Mouse (Mus musculus) cerebellum, adult 9-11 months (tissue): Measurements from ENCODE around the gene Mgat2.

Experiments used
- DNase-seq: peaks from one replicate; pipeline ENCODE4 v3.0.0; 2022

Gene Mgat2

DNA sequence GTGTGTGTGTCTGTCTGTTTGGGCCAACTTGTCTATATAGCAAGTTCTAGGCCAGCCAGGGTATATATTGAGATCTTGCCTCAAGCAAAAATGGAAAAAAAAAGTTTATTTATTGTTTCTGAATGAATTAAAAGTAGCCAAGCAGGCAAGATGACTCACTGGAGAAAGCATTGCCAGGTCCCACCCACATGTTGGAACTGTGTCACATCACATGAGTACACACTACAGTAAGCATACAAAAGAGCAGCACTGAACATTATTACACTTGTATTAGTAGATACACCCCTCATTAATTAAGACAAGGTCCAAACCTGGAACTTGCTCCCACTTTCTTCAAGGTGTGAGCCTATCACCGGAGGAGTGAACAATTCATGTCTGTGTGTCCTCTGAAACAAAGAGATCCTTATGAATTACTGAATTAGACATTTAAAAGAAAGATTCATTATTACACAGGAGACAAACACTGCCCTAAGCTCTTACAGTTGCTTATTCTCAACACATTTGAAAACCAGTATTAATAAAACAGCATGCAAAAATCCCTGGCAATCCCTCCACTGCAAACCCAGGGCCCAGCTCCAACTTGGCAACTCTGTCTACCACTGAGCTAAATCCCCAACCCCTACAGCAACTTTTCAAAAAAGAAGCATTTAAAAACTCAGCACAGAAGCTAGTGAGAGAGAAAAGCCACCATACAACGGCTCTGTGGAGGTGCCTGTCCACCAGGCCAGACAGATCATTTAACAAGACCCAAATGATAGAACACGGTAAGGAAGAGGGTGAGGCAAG, 31.2 kb downstream of the Mgat2 start:
- DNase-seq: no peak

DNA sequence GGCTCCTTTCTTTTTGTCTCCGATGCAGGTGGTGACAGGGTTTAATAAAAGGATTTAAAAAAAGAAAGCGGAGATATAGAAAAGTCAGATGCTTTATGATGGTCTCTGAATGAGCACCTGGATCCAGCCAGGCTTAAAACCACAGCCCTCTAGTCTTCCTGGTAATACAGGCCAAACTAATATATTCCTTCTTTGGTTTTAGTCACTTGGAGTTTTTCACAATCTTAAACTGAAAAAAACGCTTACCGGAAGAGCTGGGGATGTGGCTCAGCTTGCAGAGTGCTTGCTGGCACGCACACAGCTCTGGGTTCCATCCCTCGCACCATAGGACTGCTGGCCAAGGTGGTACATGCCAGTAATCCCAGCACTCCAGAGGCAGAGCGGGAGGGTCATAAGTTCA, 32.6 kb downstream of the Mgat2 start:
- DNase-seq: no peak

DNA sequence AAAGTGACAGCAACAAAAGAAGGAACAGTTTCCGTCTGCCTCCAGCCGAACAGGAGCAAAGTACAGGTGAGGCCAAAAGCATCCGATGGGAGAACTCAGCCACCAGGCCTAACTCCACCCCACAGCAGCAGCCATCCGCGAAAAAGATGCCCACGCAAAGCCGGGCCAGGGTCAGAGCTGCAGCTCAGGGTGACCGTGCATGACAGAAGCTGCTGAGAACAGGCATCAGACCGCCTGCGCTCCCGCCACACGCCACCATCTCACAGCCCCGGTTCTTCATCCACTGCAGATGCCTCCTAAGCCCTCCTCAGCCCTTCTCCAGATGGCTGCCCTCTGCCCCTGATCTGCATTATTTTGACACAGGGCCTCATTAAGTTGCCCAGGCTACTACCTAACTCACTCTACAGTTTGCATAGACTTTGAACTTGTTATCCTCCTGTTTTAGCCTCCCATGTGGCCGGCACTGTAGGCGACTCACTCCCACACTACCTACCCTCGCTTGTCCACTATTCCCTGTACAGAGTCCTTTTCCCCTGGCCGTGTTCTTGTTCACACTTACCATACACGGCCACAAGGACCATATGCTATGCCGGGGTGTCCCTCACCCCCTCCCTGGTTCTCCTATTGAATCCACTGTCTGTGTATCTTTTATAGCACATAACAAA, 36.8 kb downstream of the Mgat2 start:
- DNase-seq: no peak

DNA sequence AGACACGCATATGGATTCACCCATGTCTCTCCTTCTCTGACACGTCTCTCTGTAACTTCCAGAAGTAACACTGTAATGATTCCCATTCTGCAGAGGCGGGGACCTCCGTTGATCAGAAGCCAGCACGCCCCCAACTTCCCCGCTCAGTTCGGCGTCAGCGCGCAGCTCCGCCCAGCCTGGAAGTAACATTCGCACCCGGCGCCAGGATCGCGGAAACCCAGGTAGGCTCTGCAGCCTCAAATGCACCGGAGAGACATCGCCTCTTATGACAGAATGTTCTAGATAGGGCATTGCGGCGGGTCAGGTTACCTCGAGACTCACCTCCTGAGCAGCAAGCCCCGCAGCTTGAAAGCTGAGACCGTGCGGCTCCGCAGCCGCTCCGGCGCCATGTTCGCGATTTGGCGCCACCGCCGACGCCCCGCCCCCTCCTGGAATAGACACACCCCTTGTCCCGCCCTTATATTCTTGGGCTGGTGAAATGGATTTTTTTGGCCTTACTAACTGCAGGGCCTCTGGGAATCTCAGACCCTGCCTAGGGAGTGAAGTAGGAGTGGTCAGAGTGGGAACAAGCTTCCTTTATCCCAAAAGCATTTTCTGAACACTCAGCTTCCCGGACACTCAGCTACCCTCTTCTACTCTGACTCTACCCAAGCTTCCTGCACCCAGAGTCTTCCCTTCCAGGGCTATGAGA, 44.0 kb downstream of the Mgat2 start, which contains the start of gene Pole2:
Gene Pole2, minus strand, starts transcription at position 420 of the 691 bp plus-strand sequence.
- DNase-seq: peak; percentile 79

DNA sequence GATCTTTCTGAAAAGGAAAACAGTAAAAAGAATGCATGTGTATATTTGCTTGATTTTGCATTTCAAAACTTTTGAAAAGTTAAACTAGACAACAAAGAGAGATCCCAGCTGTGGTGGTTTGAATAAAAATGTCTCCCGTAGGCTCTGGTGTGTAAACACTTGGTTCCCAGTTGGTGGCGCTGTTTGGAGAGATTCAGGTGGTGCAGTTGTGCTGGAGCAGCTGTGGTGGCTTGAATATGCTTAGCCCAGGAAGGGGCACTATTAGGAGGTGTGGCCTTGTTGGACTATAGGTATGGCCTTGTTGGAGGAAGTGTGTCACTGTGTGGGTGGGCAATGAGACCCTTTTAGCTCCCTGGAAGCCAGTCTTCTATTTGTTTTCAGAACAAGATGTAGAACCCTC, 45.3 kb downstream of the Mgat2 start:
- DNase-seq: no peak

DNA sequence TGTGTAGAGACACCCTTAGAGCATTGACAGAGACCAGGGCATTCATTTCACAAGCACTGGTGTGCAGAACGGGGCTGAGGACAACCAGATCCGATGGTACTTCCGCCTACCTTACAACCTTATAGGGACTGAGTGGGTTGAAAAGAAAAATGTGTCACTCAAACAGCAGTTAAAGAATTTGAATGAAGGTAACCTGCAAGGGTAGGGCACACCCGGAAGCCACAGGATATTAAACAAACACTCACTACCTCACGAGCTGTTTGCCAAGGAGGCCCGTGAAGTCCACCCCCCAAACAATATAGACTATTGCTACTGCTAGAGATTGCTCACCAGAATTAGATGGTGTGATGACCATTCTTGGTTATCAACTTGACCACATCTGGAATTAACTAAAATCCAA, 51.8 kb downstream of the Mgat2 start:
- DNase-seq: no peak
